Mouse (Mus musculus): ENCODE data around the gene Ets1.

GRCm38 (mm10) chr9:32648286-32648685, 12.3 kb downstream of the Ets1 start:
- no peak for TF ChIP-seq CTCF (IDR thresholded peaks at IDR 0.05; ENCODE audit: low read depth, low read length)
- no peak for TF ChIP-seq POLR2A (IDR thresholded peaks at IDR 0.05; ENCODE audit: insufficient read depth, low read length)

All from ES-Bruce4 (cell line).